Mouse (Mus musculus) natural killer cell, adult 2 months (primary cell): ENCODE measurements around the gene Hdlbp.
"Not testable (repeated sequence)": the region's sequence is repeated elsewhere in the genome, so short reads cannot be mapped to it uniquely, and the experiment has no call there.

Source experiments
- DNase-seq, 2 experiments: peaks; one replicate each; pipeline ENCODE4 v3.0.0; 2022; ENCODE audit warnings: low spot score in 2 of 2

The Hdlbp gene

DNA sequence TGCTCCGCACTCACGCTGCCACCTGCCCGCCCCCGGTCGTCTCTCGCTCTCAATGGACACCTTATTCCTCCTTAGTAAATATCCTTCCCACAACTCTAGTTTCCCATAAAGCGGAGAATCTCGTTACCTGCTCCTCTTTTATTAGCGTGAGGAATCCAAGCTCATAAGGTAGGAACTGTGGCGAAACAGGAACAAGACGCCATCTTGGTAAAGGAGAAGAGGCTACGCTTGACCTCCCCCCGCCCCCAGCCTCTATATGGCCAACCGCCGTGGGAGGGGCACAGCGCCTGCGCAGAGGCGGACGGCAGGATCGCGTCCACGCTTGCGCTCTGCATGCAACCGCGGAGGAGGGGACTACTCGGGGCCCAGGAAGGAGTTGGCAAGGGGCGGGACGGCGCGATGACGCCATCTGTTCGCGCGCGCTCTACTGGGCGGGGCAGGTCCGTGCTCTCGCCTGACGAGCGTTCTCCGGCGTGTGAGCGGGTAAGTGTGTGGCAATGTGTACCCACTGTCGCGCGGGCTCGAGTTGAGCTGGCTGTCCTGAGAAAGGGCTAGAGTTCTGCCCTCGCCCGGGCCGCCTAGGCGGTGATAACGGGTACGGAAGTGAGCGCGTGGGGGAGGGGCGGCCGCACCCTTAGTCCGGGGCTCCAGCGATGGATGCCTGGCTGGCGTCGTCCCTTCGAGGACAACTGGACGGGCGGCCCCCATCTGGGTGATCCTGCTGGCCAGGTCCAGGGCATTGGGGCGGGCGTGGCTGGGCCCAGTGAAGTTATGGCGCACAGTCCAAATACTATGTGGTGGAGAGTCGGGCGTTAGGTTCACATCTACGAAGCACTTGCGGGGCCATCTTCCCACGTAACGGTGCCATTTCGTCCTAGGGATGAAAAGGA lies at the start of gene Hdlbp:
Gene Hdlbp, minus strand, starts transcription at position 230 of the 890 bp plus-strand sequence.
- peak; percentile 99 for DNase-seq

DNA sequence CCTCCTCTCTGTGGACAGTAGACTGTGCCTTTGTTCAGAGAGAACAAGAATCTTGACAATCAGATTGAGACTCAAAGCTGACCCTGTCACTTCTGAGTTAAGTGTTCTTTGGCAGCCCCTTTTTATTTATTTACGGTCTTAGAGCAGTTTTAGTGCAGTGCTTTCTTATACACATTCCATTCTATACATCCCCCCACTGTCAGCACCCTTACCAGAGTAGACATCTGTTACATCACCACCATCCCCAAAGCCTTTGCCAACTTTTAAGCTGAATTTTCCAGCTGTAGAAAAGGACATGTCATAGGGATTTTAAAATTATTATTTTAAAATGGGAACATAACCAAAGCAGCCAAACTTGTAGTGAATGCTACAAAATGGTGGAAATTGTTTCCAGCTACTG lies 43.7 kb upstream of the Hdlbp start:
- DNase-seq: no peak

DNA sequence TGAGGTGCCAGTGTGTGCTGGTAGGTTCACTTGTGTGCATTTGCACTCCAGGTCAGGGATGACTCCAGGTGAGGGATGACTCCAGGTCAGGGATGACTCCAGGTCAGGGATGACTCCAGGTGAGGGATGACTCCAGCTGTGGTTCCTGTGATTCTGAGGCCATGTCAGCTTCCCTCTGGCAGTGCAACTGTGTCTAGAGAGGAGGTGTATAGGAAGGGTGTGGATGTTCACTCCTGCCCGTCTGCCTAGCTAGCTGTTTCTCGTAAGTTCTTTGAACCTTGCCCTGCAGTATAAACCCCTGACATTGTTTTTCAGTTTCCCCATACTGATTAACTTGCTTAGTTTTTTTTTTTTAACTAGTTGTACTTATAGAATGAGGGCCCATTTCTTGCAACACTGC lies 42.9 kb upstream of the Hdlbp start:
- no peak for DNase-seq

DNA sequence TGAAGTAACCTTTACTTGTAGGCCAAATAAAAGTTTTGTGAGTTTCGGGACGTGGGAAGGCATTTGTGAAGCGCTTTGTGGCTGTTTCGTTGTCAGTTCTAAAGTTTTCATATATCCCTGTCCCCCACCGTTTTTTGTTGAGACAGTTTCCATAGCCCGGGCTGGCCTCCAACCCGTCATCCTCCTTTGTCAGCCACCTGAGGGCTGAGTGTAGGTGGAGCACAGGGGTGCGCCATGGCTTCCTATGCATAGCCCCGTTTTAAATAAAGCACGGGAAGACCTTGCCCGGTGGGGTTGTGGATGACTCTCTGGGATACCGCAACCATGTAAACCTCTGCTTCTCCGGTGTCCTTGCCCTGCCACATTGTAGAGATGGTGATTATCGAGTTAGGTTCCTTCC lies 34.6 kb upstream of the Hdlbp start:
- DNase-seq: no peak

DNA sequence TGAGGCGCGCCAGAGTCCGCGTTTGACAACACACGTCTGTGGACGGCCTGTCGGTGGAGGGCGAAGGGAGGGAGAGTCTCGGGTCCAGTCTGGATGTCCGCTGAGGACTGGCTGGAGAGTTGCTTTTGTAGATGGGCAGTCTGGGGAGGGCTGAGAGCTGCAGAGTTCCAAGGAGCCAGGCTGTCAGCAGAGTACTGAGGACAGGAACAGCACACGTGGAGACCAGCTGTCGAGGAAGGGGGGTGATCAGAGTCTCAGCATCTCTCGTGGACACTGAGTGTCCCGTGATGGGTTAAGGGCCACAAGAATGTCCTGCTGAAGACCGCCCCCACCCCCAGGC lies 33.7 kb upstream of the Hdlbp start:
- no peak for DNase-seq

DNA sequence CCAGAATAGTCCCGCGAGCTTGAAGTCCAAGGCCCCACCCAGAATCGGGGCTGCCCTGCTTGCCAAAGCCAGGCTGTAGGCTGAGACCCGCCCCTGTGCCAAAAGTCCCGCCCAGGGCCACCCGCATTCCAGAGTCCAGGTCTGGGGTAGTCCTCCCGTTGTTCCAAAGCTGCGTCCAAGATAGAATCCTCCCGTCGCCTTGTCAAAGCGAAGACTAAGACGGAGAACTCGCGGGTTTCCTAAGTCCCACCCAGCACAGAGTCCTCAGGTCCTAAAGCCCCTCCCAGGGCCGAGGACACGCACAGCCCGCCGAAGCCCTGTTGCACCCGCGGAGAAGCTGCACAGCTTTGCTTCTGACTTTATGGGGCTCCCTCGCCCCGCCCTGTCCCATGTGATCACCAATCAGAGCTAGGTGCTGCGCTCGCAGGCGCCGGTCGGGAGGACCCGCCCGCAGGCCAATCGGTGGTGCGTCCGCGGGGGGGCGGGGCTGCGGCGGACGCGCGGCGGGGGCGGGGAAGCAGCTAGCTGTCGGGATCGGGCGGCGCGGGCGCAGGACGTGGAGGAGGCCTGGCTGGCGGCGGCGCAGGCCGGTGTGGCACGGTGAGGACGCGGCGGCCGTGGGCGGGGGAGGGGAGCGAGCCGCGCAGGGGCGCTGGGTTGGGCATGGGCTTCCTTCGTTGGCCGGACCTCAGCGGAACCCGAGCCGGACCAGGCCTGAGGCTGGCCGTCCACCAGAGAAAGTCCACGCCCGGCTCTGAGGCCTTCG lies 33.2 kb upstream of the Hdlbp start, which contains the start of gene Farp2:
Gene Farp2, plus strand, starts transcription at position 495 of the 766 bp plus-strand sequence.
- DNase-seq: peak; percentile 86 to 90

DNA sequence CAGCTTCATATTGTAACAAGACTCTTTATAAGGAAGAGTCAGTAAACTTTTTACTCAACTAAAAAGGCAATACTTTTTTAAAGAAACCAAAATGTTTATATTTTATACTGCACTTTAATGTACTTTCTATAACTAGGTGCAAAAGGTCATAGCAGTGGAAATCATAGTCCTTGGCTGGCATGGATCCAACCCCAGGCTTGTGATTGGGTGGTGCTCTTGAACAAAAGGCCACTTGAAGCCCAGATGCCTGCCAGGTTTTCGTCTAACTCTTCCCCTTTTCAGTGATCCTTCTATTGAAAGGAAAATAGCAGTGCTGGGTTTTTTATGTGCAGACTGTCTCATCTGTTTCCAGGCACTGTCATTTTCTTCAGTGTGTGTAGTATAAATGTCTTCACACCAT lies 30.0 kb upstream of the Hdlbp start:
- DNase-seq: not testable (repeated sequence)

DNA sequence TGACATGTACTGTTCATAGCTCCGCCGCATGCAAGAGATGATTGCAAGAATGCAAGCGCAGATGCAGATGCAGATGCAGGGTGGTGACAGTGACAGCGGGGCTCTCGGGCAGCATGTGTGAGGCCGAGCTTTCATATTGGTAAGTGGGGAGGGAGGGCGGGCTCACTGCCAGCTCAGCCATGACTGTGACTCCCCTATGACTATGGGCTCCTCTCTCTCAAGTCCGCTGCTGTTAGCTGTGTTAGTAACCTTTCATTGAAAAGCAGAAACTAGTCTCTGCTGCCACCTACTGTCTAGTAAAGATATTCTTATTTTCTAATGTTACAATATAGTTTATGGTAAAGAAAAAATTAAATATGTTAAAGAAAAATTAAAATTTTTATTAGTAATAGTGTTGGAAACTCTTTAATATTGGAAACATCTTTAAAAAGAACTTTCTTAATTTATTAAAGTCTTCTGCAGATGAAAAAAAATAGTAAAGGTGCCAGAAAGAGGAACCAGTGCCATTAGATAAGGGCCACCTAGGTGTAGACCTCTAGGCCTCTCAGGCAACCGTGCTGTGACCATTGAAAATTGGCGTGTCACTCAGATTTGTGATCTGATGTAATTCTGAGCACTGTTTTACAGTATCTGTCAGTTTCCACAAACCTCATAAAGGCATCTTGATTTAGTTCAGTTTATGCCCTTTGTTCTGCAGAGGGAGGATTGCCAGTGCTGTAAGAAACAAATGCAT lies 28.5 kb upstream of the Hdlbp start:
- peak in 1 of 2 experiments; percentile 19 for DNase-seq

DNA sequence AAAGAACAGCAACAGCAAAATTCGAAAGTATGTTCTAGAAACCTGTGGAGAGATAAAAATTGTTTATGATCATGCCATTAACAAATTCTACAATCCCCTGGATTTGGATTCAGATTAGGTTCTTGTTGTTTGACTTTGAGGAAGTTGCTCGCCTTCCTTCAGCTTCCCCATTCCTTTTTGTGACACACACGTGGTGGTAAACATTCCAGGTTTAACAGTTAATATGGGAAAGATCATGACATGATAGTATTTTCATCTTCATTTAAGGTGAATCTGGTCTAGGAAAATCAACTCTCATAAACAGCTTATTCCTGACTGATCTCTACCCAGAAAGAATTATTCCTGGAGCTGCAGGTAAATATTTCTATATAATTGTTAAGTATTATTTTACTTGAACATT lies 16.7 kb upstream of the Hdlbp start:
- no peak for DNase-seq

DNA sequence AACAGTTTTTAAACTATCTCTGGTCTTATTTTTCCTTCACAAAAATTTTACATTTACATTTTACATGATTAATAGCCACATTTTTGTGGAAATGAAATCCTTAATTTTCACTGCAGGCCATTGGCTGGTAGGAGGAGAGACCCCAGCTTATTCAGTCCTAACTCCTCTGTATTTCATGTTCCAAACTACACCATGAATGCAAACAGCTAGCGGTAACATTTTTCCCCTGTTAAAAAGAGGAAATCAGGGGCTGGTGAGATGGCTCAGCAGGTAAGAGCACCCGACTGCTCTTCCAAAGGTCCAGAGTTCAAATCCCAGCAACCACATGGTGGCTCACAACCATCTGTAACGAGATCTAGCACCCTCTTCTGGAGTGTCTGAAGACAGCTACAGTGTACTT lies 7.7 kb upstream of the Hdlbp start:
- DNase-seq: not testable (repeated sequence)

DNA sequence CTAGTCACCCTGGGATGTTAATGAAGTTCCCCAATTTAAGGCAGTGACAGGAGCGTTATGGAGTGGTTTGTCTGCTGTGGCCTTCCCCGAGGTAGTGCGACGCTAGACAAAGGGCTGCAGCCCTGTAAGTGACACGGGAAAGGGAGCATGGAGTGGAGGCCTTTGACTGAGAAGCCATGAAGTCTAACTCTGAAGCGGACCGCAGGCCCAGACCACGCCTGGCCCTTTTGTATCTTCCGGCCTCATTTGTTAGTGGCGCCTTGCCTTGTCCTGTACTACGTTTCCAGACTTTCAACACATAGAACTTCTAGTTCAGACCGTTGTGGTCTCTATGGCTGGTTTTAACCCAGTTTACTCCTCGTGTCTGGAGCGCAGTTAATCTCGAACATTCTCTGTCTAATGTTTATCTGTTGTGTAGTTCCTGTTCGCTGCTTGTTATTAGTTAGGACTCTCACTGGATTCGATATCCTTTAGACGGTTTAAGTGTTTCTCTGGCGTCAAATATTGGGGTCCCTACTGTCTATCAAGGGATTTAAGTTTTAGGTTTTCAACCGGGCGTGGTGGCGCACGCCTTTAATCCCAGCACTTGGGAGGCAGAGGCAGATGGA lies 965 bp upstream of the Hdlbp start:
- DNase-seq: peak; percentile 49 to 60

DNA sequence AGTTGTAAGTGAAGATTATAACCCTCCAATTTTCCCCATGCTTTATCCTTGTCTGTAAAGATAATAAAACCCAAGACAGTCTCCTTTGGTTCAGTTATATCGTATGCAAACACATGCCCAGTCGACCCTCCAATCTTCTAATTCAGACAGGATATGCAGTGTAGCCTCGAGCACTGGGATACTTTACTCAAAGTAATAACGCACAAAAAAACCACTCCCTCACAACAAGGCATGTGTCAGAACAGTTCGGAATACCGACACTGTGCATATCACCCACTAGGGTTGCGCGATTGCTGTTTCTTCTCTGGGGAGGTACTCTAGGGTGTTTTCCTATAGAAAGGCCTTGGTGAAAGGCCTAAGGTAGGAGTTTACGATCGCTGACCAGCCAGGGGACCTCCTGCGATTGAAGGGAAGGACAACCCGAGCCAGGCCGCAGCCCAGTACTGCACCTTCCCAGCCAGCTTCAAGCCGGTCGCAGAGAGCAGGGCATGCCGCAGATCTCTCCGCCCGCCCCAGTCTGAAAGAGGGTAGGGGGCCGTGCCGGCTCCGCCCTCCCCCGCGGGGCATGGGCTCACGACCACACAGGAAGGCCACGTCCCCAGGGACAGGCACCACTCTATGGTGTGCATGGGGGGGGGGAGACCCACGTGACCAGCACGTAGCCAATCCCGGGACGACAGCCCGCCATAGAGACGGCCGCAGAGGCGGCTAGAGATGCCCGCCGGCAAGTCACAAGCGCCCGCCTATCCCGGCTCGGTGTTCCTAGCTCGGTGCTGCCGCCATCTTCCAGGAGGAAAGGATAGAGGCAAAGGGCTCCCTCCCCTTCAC lies 643 bp downstream of the Hdlbp start:
- peak; percentile 99 for DNase-seq

DNA sequence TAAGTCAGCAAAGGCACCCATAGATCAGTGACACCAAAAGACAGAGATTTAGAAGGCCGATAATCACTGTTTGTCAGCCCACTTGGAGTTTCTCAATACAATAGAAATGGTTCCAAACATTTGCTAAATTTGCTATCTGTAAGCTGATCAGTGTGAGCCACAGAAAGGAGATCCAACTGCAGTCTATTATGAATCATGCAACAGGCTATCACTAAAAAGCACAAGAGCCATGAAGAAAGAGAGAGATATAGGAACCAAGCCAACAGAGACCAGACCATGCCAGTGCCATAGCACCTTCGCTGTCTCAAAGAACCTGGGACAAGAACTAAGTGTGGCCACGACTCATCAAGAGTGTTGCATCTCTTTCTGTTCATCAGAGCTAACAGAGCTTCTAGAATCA lies 2.9 kb downstream of the Hdlbp start:
- no peak for DNase-seq

DNA sequence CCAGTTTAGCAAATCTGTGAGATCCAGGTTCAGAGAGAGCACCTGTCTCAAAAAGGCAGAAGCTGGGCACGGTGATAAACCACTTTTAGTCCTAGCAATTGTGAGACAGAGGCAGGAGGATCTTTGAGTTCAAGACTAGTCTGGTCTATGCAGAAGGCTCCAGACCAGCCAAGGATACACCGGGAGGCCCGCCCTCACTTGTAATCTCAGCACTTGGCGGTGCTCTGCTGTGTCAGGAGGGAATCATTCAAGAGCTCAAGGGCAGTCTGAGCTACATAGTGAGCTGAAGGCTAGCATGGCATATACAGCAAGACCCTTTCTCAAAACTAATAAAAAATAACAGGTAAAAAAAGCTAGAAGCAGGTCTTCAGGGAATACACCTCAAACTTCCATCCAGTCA lies 10.0 kb downstream of the Hdlbp start:
- DNase-seq: no peak

DNA sequence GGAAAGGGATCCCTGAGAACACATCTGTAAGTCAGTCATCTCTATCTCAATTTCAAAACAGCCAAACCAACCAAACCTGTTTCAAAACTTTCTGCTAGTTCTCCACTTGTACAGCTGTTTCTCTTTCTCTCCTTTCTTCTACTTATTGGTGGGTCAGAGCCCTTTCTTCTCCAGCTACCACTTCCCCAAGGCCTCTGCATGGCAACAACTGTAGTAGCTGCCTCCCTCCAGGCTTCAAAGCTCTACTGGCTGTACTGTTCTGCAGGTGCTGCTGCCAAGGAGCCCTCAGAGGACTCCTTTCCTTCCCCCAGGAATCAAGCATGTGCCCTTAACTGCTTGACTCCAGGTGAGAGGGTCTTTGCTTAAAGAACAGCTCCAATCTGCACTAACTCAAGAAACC lies 12.9 kb downstream of the Hdlbp start:
- DNase-seq: no peak

DNA sequence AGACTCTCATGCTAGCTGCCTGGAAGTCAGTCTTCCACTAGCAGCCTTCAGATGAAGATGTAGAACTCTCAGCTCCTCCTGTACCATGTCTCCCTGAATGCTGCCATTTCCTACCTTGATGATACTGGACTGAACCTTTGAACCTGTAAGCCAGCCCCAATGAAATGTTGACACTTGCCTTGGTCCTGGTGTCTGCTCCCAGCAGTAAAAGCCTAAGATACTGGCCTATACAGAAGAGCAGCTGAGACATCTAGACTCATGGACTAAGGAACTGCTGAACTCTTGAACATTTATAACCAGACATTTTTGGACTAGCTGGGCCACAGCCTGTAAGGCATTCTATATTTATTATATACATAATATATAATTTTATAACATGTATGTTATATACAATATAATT lies 13.5 kb downstream of the Hdlbp start:
- DNase-seq: no peak

DNA sequence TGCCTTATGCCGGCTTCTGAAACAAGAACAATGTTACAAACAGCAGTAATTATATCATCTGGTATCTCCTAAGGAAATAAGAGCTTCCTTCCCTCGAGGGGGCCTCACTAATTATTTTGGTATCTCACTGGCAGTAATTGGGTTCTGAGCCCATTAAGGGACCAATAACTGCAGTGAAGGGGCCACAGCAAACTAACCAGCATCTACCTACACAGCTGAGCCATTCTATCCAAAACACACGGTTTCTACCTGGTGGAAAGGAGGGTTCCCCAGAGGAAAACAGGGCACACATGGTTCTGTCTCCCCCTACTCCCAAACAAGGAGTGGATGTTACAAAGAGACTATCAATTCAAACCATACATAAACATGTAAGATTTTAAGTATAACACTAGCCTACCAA lies 19.5 kb downstream of the Hdlbp start:
- no peak for DNase-seq

DNA sequence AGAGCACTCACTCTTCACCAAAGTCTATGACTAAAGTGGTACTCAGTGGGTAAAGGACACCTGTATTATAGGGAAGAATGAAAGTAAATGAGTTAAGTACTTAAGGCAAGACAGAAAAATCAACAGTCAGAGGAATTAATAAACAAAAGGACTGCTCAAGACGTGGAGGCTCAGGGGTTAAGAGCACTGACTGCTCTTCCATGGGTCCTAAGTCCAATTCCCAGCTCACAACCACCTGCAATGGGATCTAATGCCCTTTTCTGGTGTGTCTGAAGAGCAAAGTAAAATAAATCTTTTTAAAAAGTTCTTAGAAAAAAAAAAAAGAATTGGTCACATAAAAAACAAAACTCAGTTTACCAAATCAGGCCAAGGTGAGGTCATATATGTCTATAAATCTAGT lies 20.3 kb downstream of the Hdlbp start:
- DNase-seq: no peak

DNA sequence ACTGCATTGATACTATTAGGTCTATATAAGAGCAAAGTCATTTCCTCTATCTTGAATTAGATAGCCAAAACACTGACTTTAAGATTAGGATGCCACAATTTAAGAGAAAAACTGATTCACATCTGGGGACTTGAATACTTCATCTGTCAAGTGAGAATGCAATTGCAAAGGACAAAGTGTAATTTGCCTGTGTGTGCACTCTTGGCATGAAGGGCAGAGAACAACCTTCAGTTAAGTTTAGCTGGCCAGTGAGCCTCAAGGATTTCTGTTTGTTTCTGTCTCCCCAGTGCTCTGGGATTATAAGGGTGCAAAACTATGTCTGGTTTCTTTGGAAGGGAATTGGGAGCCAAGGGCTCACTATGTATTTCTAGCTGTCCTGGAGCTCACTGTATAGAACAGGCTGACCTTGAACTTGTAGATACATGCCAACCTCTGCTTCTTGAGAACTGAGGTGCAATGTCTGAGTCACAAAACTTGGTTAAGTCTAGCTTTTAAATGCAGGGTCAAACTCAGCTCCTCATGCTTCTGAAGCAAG lies 24.8 kb downstream of the Hdlbp start:
- DNase-seq: no peak

DNA sequence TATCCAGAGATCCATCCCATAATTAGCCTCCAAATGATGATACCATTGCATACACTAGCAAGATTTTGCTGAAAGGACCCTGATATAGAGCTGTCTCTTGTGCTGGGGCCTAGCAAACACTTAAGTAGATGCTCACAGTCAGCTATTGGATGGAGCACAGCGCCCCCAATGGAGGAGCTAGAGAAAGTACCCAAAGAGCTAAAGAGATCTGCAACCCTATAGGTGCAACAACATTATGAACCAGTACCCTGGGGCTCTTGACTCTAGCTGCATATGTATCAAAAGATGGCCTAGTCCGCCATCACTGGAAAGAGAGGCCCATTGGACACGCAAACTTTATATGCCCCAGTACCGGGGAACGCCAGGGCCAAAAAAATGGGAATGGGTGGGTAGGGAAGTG lies 28.5 kb downstream of the Hdlbp start:
- DNase-seq: peak; percentile 18 to 27

DNA sequence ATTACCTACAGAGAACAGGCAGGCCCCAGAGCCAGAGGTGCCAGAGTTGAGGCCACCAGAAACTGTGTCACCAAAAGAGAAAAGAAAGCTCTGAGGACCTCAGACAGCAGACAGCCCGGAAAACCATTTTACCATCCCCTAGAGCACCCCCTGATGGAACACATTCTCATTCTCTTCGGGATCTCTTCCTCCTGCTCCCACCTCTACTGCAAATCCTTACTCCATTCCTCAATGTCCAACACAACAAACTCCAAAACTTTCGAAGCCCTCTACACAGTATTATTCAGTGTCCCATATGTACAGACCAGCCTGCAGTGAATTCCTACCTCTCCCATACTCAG lies 32.8 kb downstream of the Hdlbp start:
- no peak for DNase-seq
